Mouse (Mus musculus) stomach, postnatal 0 days (tissue): ENCODE results near the gene Cdc7.

Source experiments
- CTCF ChIP-seq: IDR thresholded peaks from 2 replicates; pipeline ENCODE4 v1.5.1; 2016; ENCODE audit warnings: antibody characterized with exemption, low read depth, mild to moderate bottlenecking, moderate library complexity
- EP300 ChIP-seq: optimal IDR thresholded peaks from 2 replicates; pipeline ENCODE3; 2016; ENCODE audit warnings: antibody characterized with exemption

GRCm38 (mm10) chr5:107014146-107014545 is 50.0 kb downstream of the Cdc7 start:
- no peak for TF ChIP-seq CTCF
- no peak for TF ChIP-seq EP300
